Mouse (Mus musculus): ENCODE data around the gene Igf1. TPM values are rescaled to one million over a fixed set of nuclear protein-coding genes. Genes with fewer than 3 reads are reported as not detected.

Igf1 gene
- polyA plus RNA-seq, 1 experiment from 2014 or later, result 23.7 TPM

DNA sequence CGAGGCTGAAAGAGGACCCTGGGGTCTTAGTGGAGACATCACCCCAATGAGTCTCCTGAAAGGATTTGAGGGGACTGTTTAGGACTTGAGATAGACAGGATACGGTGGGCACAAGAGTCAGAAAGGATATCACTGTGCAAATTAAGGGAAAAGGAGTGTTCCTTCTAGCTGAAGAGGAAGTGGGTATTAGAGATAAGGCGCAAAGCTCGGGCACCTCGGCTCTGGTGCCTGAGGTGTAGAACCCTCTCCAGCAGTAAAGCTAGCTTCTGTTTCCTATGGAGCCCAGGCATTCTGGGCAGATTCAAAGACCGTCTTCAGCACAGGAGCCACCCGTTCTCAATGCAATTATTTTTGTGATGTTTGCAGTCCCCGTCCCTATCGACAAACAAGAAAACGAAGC is 56.9 kb downstream of the Igf1 start:
- H3K4me3 ChIP-seq (ENCODE audit: low read depth, low read length), result no peak overlapping the region
- H3K4me1 ChIP-seq (replicated peaks; ENCODE audit: control insufficient read depth, insufficient read depth, low read length), result no peaks in the 10 kb centered on the region
- H3K27me3 ChIP-seq (ENCODE audit: control insufficient read depth, insufficient read depth, low read length), result no peaks in the 10 kb centered on the region
- WGBS, result 89% methylated on average over 10 of the region's 10 CpGs
- DNase-seq (ENCODE audit: low spot score), result no peak
- no peak overlapping the region for H3K4me2 ChIP-seq (ENCODE audit: low read depth, low read length, severe bottlenecking)
- H3K9ac ChIP-seq (ENCODE audit: low read length), result no peak overlapping the region
- no peaks in the 10 kb centered on the region for H3K9me3 ChIP-seq (ENCODE audit: control insufficient read depth, low read length)
- ATAC-seq (replicated peaks; ENCODE audit: low FRiP score), result no peak
- no peak overlapping the region for H3K27ac ChIP-seq (ENCODE audit: low read depth, low read length)
- H3K36me3 ChIP-seq (ENCODE audit: control insufficient read depth, insufficient read depth, low read length), result no peaks in the 10 kb centered on the region

DNA sequence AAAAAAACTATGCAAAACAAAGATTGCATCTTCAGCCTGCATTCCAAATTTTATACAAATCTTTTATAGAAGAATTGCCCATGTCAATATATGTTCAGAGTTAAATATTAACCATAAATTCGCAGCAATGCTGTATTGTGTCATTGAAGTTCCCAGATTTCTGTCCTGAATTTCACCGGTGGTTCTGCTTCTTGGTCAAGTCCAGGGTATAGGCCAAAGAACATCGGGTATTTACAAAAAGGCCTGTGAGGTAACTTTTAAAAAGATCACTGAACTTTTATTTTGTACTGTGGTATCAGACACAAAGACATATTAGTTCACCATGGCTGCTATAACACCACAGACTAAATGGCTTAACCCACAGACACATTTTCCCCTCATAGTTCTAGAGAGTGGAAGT is 57.7 kb downstream of the Igf1 start:
- Histone ChIP-seq H3K4me3 (ENCODE audit: low read depth, low read length) (no peak overlapping the region), H3K9me3 (ENCODE audit: control insufficient read depth, low read length) (no peaks in the 10 kb centered on the region), H3K27ac (ENCODE audit: low read depth, low read length) (no peak overlapping the region), H3K4me1 (replicated peaks; ENCODE audit: control insufficient read depth, insufficient read depth, low read length) (no peaks in the 10 kb centered on the region), H3K4me2 (ENCODE audit: low read depth, low read length, severe bottlenecking) (no peak overlapping the region), H3K9ac (ENCODE audit: low read length) (no peak overlapping the region), H3K36me3 (ENCODE audit: control insufficient read depth, insufficient read depth, low read length) (no peaks in the 10 kb centered on the region), H3K27me3 (ENCODE audit: control insufficient read depth, insufficient read depth, low read length) (no peaks in the 10 kb centered on the region)
- DNase-seq (ENCODE audit: low spot score) (no peak), ATAC-seq (replicated peaks; ENCODE audit: low FRiP score) (no peak)
- WGBS, result 90% methylated on average over 3 of the region's 3 CpGs

DNA sequence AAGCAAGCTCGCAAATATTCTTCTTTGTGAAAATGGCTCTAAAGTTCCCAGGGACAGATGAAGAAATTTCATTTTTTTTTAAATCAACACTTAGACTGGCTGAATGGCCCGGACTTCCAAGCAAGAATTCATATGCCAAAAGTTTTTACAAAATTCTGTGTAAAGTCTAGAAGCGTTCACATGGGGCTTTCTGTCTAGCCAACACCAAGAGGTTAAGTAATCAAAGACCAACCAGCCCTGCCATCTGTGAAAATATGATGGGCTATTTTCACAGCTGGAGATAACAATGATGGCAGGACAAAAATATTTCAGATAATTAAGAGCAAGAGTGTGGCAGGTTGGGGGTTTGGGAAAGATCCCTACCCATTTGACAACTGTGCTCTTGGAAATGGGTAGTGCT is 64.2 kb downstream of the Igf1 start:
- no peak overlapping the region for H3K4me2 ChIP-seq (ENCODE audit: low read depth, low read length, severe bottlenecking)
- H3K4me1 ChIP-seq (replicated peaks; ENCODE audit: control insufficient read depth, insufficient read depth, low read length), result no peaks in the 10 kb centered on the region; the same call in 1 of the 2 replicates
- no peak overlapping the region for H3K4me3 ChIP-seq (ENCODE audit: low read depth, low read length)
- no peak for DNase-seq (ENCODE audit: low spot score)
- no peaks in the 10 kb centered on the region for H3K9me3 ChIP-seq (ENCODE audit: control insufficient read depth, low read length)
- no peak overlapping the region for H3K9ac ChIP-seq (ENCODE audit: low read length)
- no peak overlapping the region for H3K27ac ChIP-seq (ENCODE audit: low read depth, low read length)
- no peaks in the 10 kb centered on the region for H3K36me3 ChIP-seq (ENCODE audit: control insufficient read depth, insufficient read depth, low read length)
- no peaks in the 10 kb centered on the region for H3K27me3 ChIP-seq (ENCODE audit: control insufficient read depth, insufficient read depth, low read length)
- WGBS, result 87% methylated on average over 3 of the region's 3 CpGs
- no peak for ATAC-seq (replicated peaks; ENCODE audit: low FRiP score)

DNA sequence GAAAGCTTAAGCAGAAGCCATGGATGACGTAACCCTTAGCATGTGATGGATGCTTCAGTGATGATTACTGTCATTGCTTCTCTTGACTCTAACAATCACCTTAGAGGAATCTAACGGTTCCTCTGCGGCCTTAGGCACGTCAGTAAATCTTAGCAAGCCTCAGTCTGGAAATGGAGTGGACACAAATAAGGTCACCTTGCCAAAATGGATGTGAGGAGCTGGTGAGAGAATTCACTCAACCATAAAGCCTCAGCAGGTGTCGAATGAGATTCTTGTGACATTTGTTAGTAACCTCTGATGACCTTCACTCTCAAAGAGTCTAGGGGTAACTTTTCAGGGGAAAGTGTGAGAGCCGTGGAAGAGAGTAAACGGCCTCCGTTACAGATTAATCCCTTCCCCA is 68.5 kb downstream of the Igf1 start:
- H3K4me3 ChIP-seq (ENCODE audit: low read depth, low read length), result no peak overlapping the region
- H3K4me2 ChIP-seq (ENCODE audit: low read depth, low read length, severe bottlenecking), result no peak overlapping the region
- peaks cover 2% of the 10 kb centered on the region; the same call in 1 of the 2 replicates for H3K4me1 ChIP-seq (replicated peaks; ENCODE audit: control insufficient read depth, insufficient read depth, low read length)
- no peaks in the 10 kb centered on the region for H3K36me3 ChIP-seq (ENCODE audit: control insufficient read depth, insufficient read depth, low read length)
- H3K27ac ChIP-seq (ENCODE audit: low read depth, low read length), result no peak overlapping the region
- no peaks in the 10 kb centered on the region for H3K9me3 ChIP-seq (ENCODE audit: control insufficient read depth, low read length)
- WGBS, result 37% methylated on average over 8 of the region's 8 CpGs
- no peak overlapping the region for H3K9ac ChIP-seq (ENCODE audit: low read length)
- no peaks in the 10 kb centered on the region for H3K27me3 ChIP-seq (ENCODE audit: control insufficient read depth, insufficient read depth, low read length)
- no peak for DNase-seq (ENCODE audit: low spot score)
- no peak; the same call in 1 of the 2 replicates for ATAC-seq (replicated peaks; ENCODE audit: low FRiP score)

DNA sequence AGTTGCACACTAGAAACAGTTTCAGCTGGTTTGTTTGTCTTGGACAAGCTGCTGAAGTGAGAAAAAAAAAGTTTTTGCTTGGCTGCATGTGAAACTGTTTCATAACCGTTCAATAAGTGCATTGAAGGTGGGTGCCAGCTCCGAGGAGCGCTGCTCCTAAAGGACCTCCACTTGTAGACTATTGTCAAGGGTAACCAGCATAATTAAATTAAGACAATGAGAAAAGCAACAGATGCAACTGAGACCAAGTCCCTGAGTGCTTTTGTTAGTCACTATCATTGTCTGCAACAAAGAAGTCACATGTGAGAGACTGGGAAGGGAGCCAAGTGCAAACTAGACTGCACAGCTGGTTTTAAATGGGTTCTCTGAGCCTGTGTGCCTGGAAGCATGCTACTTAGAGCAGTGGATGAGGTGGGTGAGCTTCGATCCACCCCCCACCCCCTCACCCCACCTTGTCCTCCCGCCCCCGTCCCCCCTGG is 69.1 kb downstream of the Igf1 start:
- Histone ChIP-seq H3K4me1 (replicated peaks; ENCODE audit: control insufficient read depth, insufficient read depth, low read length) (peaks cover 2% of the 10 kb centered on the region; the same call in 1 of the 2 replicates), H3K9ac (ENCODE audit: low read length) (no peak overlapping the region), H3K36me3 (ENCODE audit: control insufficient read depth, insufficient read depth, low read length) (no peaks in the 10 kb centered on the region), H3K4me3 (ENCODE audit: low read depth, low read length) (no peak overlapping the region), H3K4me2 (ENCODE audit: low read depth, low read length, severe bottlenecking) (no peak overlapping the region), H3K27me3 (ENCODE audit: control insufficient read depth, insufficient read depth, low read length) (no peaks in the 10 kb centered on the region), H3K27ac (ENCODE audit: low read depth, low read length) (no peak overlapping the region), H3K9me3 (ENCODE audit: control insufficient read depth, low read length) (no peaks in the 10 kb centered on the region)
- WGBS, result 21% methylated on average over 6 of the region's 6 CpGs
- DNase-seq (ENCODE audit: low spot score) (peak; percentile 69), ATAC-seq (replicated peaks; ENCODE audit: low FRiP score) (peak; percentile 94)

DNA sequence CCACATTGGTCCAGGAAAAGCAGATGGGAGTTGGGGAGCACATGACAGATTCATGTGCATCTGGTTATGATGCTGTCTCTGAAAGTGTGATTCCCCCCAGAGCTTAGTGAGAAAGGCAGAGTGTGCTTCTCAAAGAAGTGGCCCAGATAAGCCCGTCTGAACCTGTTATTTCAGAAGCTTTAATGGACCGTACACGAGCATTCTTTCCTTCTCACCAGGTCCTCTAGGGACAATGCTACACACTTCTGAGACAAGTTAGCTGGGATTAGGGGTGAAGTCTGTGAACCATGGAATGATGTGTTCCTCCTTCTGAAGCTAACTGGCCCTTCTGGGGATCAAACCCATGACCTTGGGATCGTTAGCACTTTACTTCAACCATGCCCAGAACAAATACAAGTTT is 90.1 kb downstream of the Igf1 start:
- ATAC-seq (replicated peaks; ENCODE audit: low FRiP score) (no peak), DNase-seq (ENCODE audit: low spot score) (no peak)
- H3K9me3 ChIP-seq (ENCODE audit: control insufficient read depth, low read length), result no peaks in the 10 kb centered on the region
- no peak overlapping the region for H3K4me3 ChIP-seq (ENCODE audit: low read depth, low read length)
- no peak overlapping the region for H3K27ac ChIP-seq (ENCODE audit: low read depth, low read length)
- H3K4me1 ChIP-seq (replicated peaks; ENCODE audit: control insufficient read depth, insufficient read depth, low read length), result no peaks in the 10 kb centered on the region
- WGBS, result 53% methylated on average over 4 of the region's 4 CpGs
- no peaks in the 10 kb centered on the region for H3K27me3 ChIP-seq (ENCODE audit: control insufficient read depth, insufficient read depth, low read length)
- no peak overlapping the region for H3K9ac ChIP-seq (ENCODE audit: low read length)
- H3K4me2 ChIP-seq (ENCODE audit: low read depth, low read length, severe bottlenecking), result no peak overlapping the region
- H3K36me3 ChIP-seq (ENCODE audit: control insufficient read depth, insufficient read depth, low read length), result no peaks in the 10 kb centered on the region

DNA sequence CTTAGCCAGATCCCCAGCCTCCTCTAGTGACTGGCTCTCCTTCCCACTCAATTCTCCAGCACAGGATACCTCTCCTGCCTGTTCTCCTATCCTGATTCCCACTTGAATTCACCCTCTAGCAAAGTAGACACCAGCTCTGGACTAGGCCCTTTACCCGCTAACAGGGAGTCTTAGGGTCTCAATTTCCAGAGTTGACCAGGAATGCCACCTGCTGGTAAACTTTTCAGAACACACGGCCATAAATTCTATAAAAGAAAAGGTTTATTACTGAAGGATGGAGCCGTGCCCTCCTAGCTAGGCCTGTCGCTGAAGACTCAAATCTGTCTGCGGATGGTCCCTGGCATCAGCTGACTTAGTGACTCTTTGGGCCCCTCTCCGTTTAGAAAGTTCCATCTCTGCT is 113.5 kb downstream of the Igf1 start:
- DNase-seq (ENCODE audit: low spot score), result no peak

DNA sequence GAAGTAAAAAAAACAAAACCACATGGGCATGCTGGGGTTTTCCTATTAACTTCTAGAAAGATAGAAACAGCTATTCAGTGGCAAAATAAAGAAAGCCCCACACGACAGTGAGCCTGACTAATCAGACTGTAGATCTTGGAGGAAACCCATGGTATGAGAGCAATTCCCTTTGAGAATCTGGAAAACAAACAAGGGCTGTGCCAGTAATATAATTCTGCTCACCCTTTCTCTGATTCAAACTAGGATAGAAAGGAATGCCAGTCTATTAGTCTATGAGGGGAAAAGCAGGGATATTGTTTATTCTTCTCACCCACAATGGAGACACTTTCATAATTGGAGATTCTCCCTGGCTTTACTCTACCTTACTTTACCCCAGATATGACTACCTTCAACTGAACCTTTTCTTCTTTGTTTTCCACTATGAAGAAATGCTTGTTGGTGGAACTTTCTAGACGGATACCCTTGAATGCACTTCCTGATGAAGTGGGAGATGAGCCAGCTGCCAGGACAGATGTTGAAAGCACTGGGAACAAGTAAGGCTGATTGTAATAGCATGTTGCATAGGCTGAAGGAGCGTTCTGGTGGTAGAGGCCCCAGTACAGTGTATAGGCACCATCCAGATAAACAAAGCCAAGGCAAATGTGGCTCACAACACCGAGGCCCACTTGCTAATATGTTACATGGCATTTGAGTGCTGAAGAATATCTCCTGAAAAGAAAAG is 116.0 kb downstream of the Igf1 start:
- Histone ChIP-seq H3K4me1 (replicated peaks; ENCODE audit: control insufficient read depth, insufficient read depth, low read length) (no peaks in the 10 kb centered on the region), H3K27me3 (ENCODE audit: control insufficient read depth, insufficient read depth, low read length) (no peaks in the 10 kb centered on the region), H3K4me3 (ENCODE audit: low read depth, low read length) (no peak overlapping the region), H3K4me2 (ENCODE audit: low read depth, low read length, severe bottlenecking) (no peak overlapping the region), H3K27ac (ENCODE audit: low read depth, low read length) (no peak overlapping the region), H3K9ac (ENCODE audit: low read length) (no peak overlapping the region), H3K36me3 (ENCODE audit: control insufficient read depth, insufficient read depth, low read length) (no peaks in the 10 kb centered on the region), H3K9me3 (ENCODE audit: control insufficient read depth, low read length) (no peaks in the 10 kb centered on the region)
- DNase-seq (ENCODE audit: low spot score) (no peak), ATAC-seq (replicated peaks; ENCODE audit: low FRiP score) (no peak)
- 79% methylated on average over 4 of the region's 4 CpGs for WGBS

More for the DNA sequence above, 113.5 kb downstream of the Igf1 start:
- WGBS, result 79% methylated on average over 6 of the region's 6 CpGs
- no peak overlapping the region for H3K9ac ChIP-seq (ENCODE audit: low read length)
- H3K4me1 ChIP-seq (replicated peaks; ENCODE audit: control insufficient read depth, insufficient read depth, low read length), result no peaks in the 10 kb centered on the region
- no peak overlapping the region for H3K4me2 ChIP-seq (ENCODE audit: low read depth, low read length, severe bottlenecking)
- H3K9me3 ChIP-seq (ENCODE audit: control insufficient read depth, low read length), result no peaks in the 10 kb centered on the region
- ATAC-seq (replicated peaks; ENCODE audit: low FRiP score), result no peak
- no peak overlapping the region for H3K27ac ChIP-seq (ENCODE audit: low read depth, low read length)
- no peaks in the 10 kb centered on the region for H3K27me3 ChIP-seq (ENCODE audit: control insufficient read depth, insufficient read depth, low read length)
- H3K4me3 ChIP-seq (ENCODE audit: low read depth, low read length), result no peak overlapping the region
- H3K36me3 ChIP-seq (ENCODE audit: control insufficient read depth, insufficient read depth, low read length), result no peaks in the 10 kb centered on the region

DNA sequence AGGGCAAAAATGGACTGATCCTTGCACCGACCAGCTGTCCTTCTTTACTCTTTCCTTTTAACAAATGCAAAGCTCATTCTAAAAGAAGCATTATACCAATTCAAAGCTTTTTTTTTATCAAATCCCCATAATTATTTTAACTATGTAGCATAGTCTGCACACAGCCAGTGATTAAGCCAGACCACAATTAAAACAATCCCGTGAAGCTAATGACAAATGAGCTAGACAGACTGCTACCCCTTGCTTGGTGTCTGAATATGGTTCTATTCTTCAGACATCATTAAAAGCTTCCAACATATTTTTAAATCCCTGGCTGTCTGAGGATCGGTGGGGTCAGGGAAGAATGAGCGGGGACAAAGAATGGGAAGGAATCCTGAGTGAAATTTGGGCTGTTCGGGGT is 127.3 kb downstream of the Igf1 start:
- Histone ChIP-seq H3K4me2 (ENCODE audit: low read depth, low read length, severe bottlenecking) (no peak overlapping the region), H3K27ac (ENCODE audit: low read depth, low read length) (no peak overlapping the region), H3K4me3 (ENCODE audit: low read depth, low read length) (no peak overlapping the region), H3K9me3 (ENCODE audit: control insufficient read depth, low read length) (no peaks in the 10 kb centered on the region), H3K27me3 (ENCODE audit: control insufficient read depth, insufficient read depth, low read length) (no peaks in the 10 kb centered on the region), H3K36me3 (ENCODE audit: control insufficient read depth, insufficient read depth, low read length) (no peaks in the 10 kb centered on the region), H3K9ac (ENCODE audit: low read length) (no peak overlapping the region), H3K4me1 (replicated peaks; ENCODE audit: control insufficient read depth, insufficient read depth, low read length) (no peaks in the 10 kb centered on the region; the same call in 1 of the 2 replicates)
- DNase-seq (ENCODE audit: low spot score) (no peak), ATAC-seq (replicated peaks; ENCODE audit: low FRiP score) (no peak)
- WGBS, result 52% methylated on average over 5 of the region's 5 CpGs

All from forebrain, embryonic 11.5 days (tissue).